11 mouse cellular contexts compared by ENCODE assay signal in the genomic region with DNA sequence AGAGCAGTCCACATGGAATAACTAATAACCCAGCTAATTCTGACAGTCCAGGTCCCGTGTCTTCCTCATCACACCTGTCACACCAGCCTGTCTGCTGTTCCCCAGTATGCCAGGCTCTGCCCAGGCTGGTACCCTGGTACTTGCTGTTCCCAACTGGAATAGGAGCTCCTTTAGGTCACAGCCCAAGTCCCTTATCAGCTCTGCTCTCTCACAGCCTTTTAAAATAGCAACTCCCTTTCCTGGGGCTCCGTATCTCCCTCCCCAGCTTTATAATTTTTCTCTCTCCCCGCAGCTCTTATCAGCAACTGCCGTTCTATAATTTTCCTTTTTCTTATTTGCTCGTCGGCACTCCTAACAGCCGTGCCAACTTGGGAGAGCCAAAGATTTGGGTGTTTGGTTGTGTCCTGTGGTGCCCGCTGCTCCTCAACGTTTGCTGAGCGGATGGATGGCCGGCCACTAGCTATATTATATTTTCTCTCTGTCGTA. TPM values are rescaled to one million over a fixed set of nuclear protein-coding genes. Genes with fewer than 3 reads are reported as not detected.
DNase-seq lines count a peak whose midpoint lies in the region; ATAC-seq and TF ChIP-seq lines count a peak whose summit lies in the region.
"Had no signal": no experiment of that assay in that cellular context is flagged by ENCODE, and none has a peak within 500 bp of the region (broad histone marks: within the 10 kb centered on the region; RNA-seq: fewer than 3 reads in every experiment).

No protein-coding gene starts in this region.

- H3K9me3 ChIP-seq in heart, embryonic 13.5 days = no peaks in the 10 kb centered on the region
- H3K9me3 ChIP-seq in liver, embryonic 15.5 days (replicated peaks) = no peaks in the 10 kb centered on the region

- intact Hi-C loops in heart, postnatal 14 days (cut with DNase I) = no loop called here

- peaks cover 4% of the 10 kb centered on the region for H3K4me1 ChIP-seq in bone marrow, adult 2 months (ENCODE audit: control insufficient read depth, insufficient read depth, low read length)
- peaks cover 79% of the 10 kb centered on the region for H3K4me1 ChIP-seq in heart, embryonic 13.5 days
- H3K4me1 ChIP-seq in liver, embryonic 15.5 days (replicated peaks) = peaks cover 95% of the 10 kb centered on the region

- TF ChIP-seq CTCF in bone marrow, adult 2 months (IDR thresholded peaks at IDR 0.05; ENCODE audit: control insufficient read depth, insufficient read depth, low read length) = no peak

- H3K27ac ChIP-seq in bone marrow, adult 2 months (ENCODE audit: control insufficient read depth, insufficient read depth, low read depth, low read length, poor library complexity) = peak overlapping the region; percentile 84
- peak overlapping the region; percentile 99 for H3K27ac ChIP-seq in heart, embryonic 13.5 days (replicated peaks)
- peak overlapping the region; percentile 96 for H3K27ac ChIP-seq in liver, embryonic 15.5 days (replicated peaks)

- no peaks in the 10 kb centered on the region for H3K27me3 ChIP-seq in heart, embryonic 13.5 days (replicated peaks)
- H3K27me3 ChIP-seq in liver, embryonic 15.5 days = peaks cover 12% of the 10 kb centered on the region

- peaks cover 34% of the 10 kb centered on the region for H3K36me3 ChIP-seq in heart, embryonic 13.5 days
- H3K36me3 ChIP-seq in liver, embryonic 15.5 days (replicated peaks) = peaks cover 27% of the 10 kb centered on the region

- DNase-seq in heart, adult 18-20 months = peak; percentile 68 to 81
- no peak for DNase-seq in heart, postnatal 14 days
- no peak for DNase-seq in urinary bladder, adult 2 months (ENCODE audit: low spot score)
- DNase-seq in ovary, adult 18-20 months (ENCODE audit: low spot score) = no peak
- no peak for DNase-seq in embryo, embryonic 11 days
- DNase-seq: kidney, postnatal 10 days; thymus, adult 18-20 months had no signal

- ATAC-seq in heart, embryonic 13.5 days (ENCODE audit: extremely low read depth, insufficient number of reproducible peaks, low FRiP score, low TSS enrichment) = no peak
- ATAC-seq in liver, embryonic 15.5 days (ENCODE audit: insufficient read depth) = peak; percentile 78

- no peak for TF ChIP-seq POLR2A in bone marrow, adult 2 months (IDR thresholded peaks at IDR 0.05; ENCODE audit: borderline replicate concordance, control insufficient read depth, low read depth, low read length)

- H3K4me2 ChIP-seq in heart, embryonic 13.5 days = peak overlapping the region; percentile 87
- peak overlapping the region; percentile 98 for H3K4me2 ChIP-seq in liver, embryonic 15.5 days

- WGBS in bone marrow, adult 2 months = 62% methylated on average over 12 of the region's 12 CpGs
- 14% methylated on average over 12 of the region's 12 CpGs for WGBS in heart, embryonic 13.5 days
- WGBS in liver, embryonic 15.5 days (ENCODE audit: insufficient replicate concordance) = 16% methylated on average over 12 of the region's 12 CpGs

- H3K9ac ChIP-seq in heart, embryonic 13.5 days = peak overlapping the region; percentile 96
- H3K9ac ChIP-seq in liver, embryonic 15.5 days = peak overlapping the region; percentile 90

- peak overlapping the region; percentile 53 for H3K4me3 ChIP-seq in bone marrow, adult 2 months (replicated peaks; ENCODE audit: control insufficient read depth, low read depth, low read length)
- H3K4me3 ChIP-seq in heart, embryonic 13.5 days = peak overlapping the region; percentile 94
- peak overlapping the region; percentile 82 for H3K4me3 ChIP-seq in liver, embryonic 15.5 days (replicated peaks)

RNA-seq across cellular contexts. Expression of a gene that starts 3.8 kb away (rescaled TPM):
- 100 to 1,000 TPM; 141 to 148 TPM for total RNA-seq in heart, adult 18-20 months (2021)
- 100 to 1,000 TPM; 199 to 209 TPM for total RNA-seq in heart, postnatal 14 days (2021)
- polyA plus RNA-seq in bone marrow, adult 2 months (2011; ENCODE audit: insufficient read depth, insufficient read length, low replicate concordance, missing spikeins) = 45.8 and 65.2 TPM in 2 replicates
- polyA plus RNA-seq in heart, embryonic 13.5 days (2015; fragmentation: Nextera tagmentation; extraction: Ambion mirVana) = 29.0 and 32.4 TPM in 2 replicates
- 6.6 and 6.9 TPM in 2 replicates for polyA plus RNA-seq in liver, embryonic 15.5 days (2015; fragmentation: Nextera tagmentation; extraction: Ambion mirVana)
- polyA plus RNA-seq in urinary bladder, adult 2 months (2012; rRNA removed) = 43.2 and 53.3 TPM in 2 replicates

RNA-seq across cellular contexts. Expression of a gene that starts 24.5 kb away (rescaled TPM):
- 1 to 10 TPM; 2.7 to 3.3 TPM for total RNA-seq in heart, adult 18-20 months (2021)
- total RNA-seq in heart, postnatal 14 days (2021) = 1 to 10 TPM; 8.0 to 8.8 TPM
- 0.70 and 1.8 TPM in 2 replicates for polyA plus RNA-seq in bone marrow, adult 2 months (2011; ENCODE audit: insufficient read depth, insufficient read length, low replicate concordance, missing spikeins)
- 9.5 and 10.8 TPM in 2 replicates for polyA plus RNA-seq in heart, embryonic 13.5 days (2015; fragmentation: Nextera tagmentation; extraction: Ambion mirVana)
- polyA plus RNA-seq in liver, embryonic 15.5 days (2015; fragmentation: Nextera tagmentation; extraction: Ambion mirVana) = 0.52 and 0.96 TPM in 2 replicates
- polyA plus RNA-seq in urinary bladder, adult 2 months (2012; rRNA removed) = 75.2 and 79.8 TPM in 2 replicates

RNA-seq across cellular contexts. Expression of a gene that starts 35.3 kb away (rescaled TPM):
- total RNA-seq in heart, adult 18-20 months (2021) = 1 to 10 TPM; 2.5 to 2.8 TPM
- total RNA-seq in heart, postnatal 14 days (2021) = under 1 TPM; 0.88 to 0.93 TPM
- polyA plus RNA-seq in bone marrow, adult 2 months (2011; ENCODE audit: insufficient read depth, insufficient read length, low replicate concordance, missing spikeins) = not detected in 2 replicates
- 0.29 and 0.48 TPM in 2 replicates for polyA plus RNA-seq in heart, embryonic 13.5 days (2015; fragmentation: Nextera tagmentation; extraction: Ambion mirVana)
- polyA plus RNA-seq in liver, embryonic 15.5 days (2015; fragmentation: Nextera tagmentation; extraction: Ambion mirVana) = not detected in 2 replicates
- not detected in 2 replicates for polyA plus RNA-seq in urinary bladder, adult 2 months (2012; rRNA removed)
- polyA plus RNA-seq: brain, embryonic 14.5 days had no signal

RNA-seq across cellular contexts. Expression of a gene that starts 35.4 kb away (rescaled TPM):
- total RNA-seq in heart, adult 18-20 months (2021) = 10 to 100 TPM; 26.3 to 31.2 TPM
- total RNA-seq in heart, postnatal 14 days (2021) = 10 to 100 TPM; 32.8 to 42.6 TPM
- polyA plus RNA-seq in bone marrow, adult 2 months (2011; ENCODE audit: insufficient read depth, insufficient read length, low replicate concordance, missing spikeins) = 18.5 and 31.3 TPM in 2 replicates
- polyA plus RNA-seq in heart, embryonic 13.5 days (2015; fragmentation: Nextera tagmentation; extraction: Ambion mirVana) = 35.2 and 35.8 TPM in 2 replicates
- 25.1 and 28.2 TPM in 2 replicates for polyA plus RNA-seq in liver, embryonic 15.5 days (2015; fragmentation: Nextera tagmentation; extraction: Ambion mirVana)
- polyA plus RNA-seq in urinary bladder, adult 2 months (2012; rRNA removed) = 14.3 and 16.4 TPM in 2 replicates

RNA-seq across cellular contexts. Expression of a gene that starts 56.6 kb away (rescaled TPM):
- 10 to 100 TPM; 60.7 to 63.2 TPM for total RNA-seq in heart, adult 18-20 months (2021)
- total RNA-seq in heart, postnatal 14 days (2021) = 10 to 100 TPM; 51.0 to 53.9 TPM
- 52.3 and 81.0 TPM in 2 replicates for polyA plus RNA-seq in bone marrow, adult 2 months (2011; ENCODE audit: insufficient read depth, insufficient read length, low replicate concordance, missing spikeins)
- polyA plus RNA-seq in heart, embryonic 13.5 days (2015; fragmentation: Nextera tagmentation; extraction: Ambion mirVana) = 16.5 and 20.8 TPM in 2 replicates
- polyA plus RNA-seq in liver, embryonic 15.5 days (2015; fragmentation: Nextera tagmentation; extraction: Ambion mirVana) = 9.5 and 10.2 TPM in 2 replicates
- polyA plus RNA-seq in urinary bladder, adult 2 months (2012; rRNA removed) = 34.0 and 45.1 TPM in 2 replicates

Comparison
In these comparisons a context has a peak if more than half of its experiments do, and no peak if none do; other contexts are left out.
1. DNase-seq: peak in heart, adult 18-20 months (2 of 2); none in heart, postnatal 14 days (0 of 2), urinary bladder, adult 2 months (single experiment), ovary, adult 18-20 months (single experiment) and embryo, embryonic 11 days (single experiment).
2. Peak in every context shown above with its lines, with median percentiles within 50 percentile points of each other: H3K27ac ChIP-seq and H3K4me3 ChIP-seq.